Mouse (Mus musculus): ENCODE measurements around the gene Cradd. TPM values are rescaled to one million over a fixed set of nuclear protein-coding genes. Genes with fewer than 3 reads are reported as not detected.

Cradd gene
- polyA plus RNA-seq, 1 experiment from 2014 or later, result 10.1 TPM

GRCm38 (mm10) chr10:95223211-95223610 lies 100.7 kb downstream of the Cradd start:
- WGBS, result 77% methylated on average over 16 of the region's 16 CpGs
- H3K9me3 ChIP-seq, result no peaks in the 10 kb centered on the region

GRCm38 (mm10) chr10:95221914-95222313 lies 102.0 kb downstream of the Cradd start:
- Histone ChIP-seq H3K4me1 (no peaks in the 10 kb centered on the region), H3K9me3 (no peaks in the 10 kb centered on the region), H3K36me3 (replicated peaks) (no peaks in the 10 kb centered on the region), H3K27me3 (replicated peaks) (no peaks in the 10 kb centered on the region), H3K4me3 (no peak overlapping the region), H3K27ac (no peak overlapping the region), H3K4me2 (no peak overlapping the region), H3K9ac (no peak overlapping the region)
- WGBS, result 79% methylated on average over 9 of the region's 9 CpGs
- no peak for ATAC-seq (replicated peaks)

More at GRCm38 (mm10) chr10:95223211-95223610, 100.7 kb downstream of the Cradd start:
- no peak for ATAC-seq (replicated peaks)
- Histone ChIP-seq H3K4me2 (no peak overlapping the region), H3K4me1 (peaks cover 10% of the 10 kb centered on the region; the same call in 1 of the 2 replicates), H3K9ac (no peak overlapping the region), H3K36me3 (replicated peaks) (no peaks in the 10 kb centered on the region), H3K27me3 (replicated peaks) (no peaks in the 10 kb centered on the region), H3K4me3 (no peak overlapping the region), H3K27ac (no peak overlapping the region)

GRCm38 (mm10) chr10:95220536-95220935 lies 103.4 kb downstream of the Cradd start:
- Histone ChIP-seq H3K9me3 (no peaks in the 10 kb centered on the region), H3K9ac (no peak overlapping the region), H3K4me2 (no peak overlapping the region), H3K36me3 (replicated peaks) (no peaks in the 10 kb centered on the region), H3K4me1 (no peaks in the 10 kb centered on the region), H3K27me3 (replicated peaks) (no peaks in the 10 kb centered on the region), H3K27ac (no peak overlapping the region), H3K4me3 (no peak overlapping the region)
- no peak for ATAC-seq (replicated peaks)
- 49% methylated on average over 3 of the region's 3 CpGs for whole genome bisulfite sequencing

- no peak overlapping the region for H3K9ac ChIP-seq
- no peaks in the 10 kb centered on the region for H3K9me3 ChIP-seq
- H3K4me3 ChIP-seq, result no peak overlapping the region
- no peaks in the 10 kb centered on the region for H3K4me1 ChIP-seq
- no peak for ATAC-seq (replicated peaks)
- 90% methylated on average over 9 of the region's 9 CpGs for WGBS
- H3K36me3 ChIP-seq (replicated peaks), result no peaks in the 10 kb centered on the region
- H3K4me2 ChIP-seq, result no peak overlapping the region
- H3K27me3 ChIP-seq (replicated peaks), result no peaks in the 10 kb centered on the region
- H3K27ac ChIP-seq, result no peak overlapping the region
These were observed 105.3 kb downstream of the Cradd start for GRCm38 (mm10) chr10:95218683-95219060.

- Histone ChIP-seq H3K36me3 (replicated peaks) (no peaks in the 10 kb centered on the region), H3K9me3 (no peaks in the 10 kb centered on the region), H3K27me3 (replicated peaks) (no peaks in the 10 kb centered on the region), H3K9ac (no peak overlapping the region), H3K4me3 (no peak overlapping the region), H3K4me2 (no peak overlapping the region), H3K4me1 (no peaks in the 10 kb centered on the region), H3K27ac (no peak overlapping the region)
- ATAC-seq (replicated peaks), result no peak
- 66% methylated on average over 18 of the region's 18 CpGs for whole genome bisulfite sequencing
These were observed 105.8 kb downstream of the Cradd start for GRCm38 (mm10) chr10:95217956-95218682.

GRCm38 (mm10) chr10:95215324-95215723 lies 108.6 kb downstream of the Cradd start:
- no peaks in the 10 kb centered on the region for H3K4me1 ChIP-seq
- WGBS, result 94% methylated on average over 15 of the region's 15 CpGs
- no peak overlapping the region for H3K4me3 ChIP-seq
- no peaks in the 10 kb centered on the region for H3K9me3 ChIP-seq
- H3K9ac ChIP-seq, result no peak overlapping the region
- no peaks in the 10 kb centered on the region for H3K27me3 ChIP-seq (replicated peaks)
- no peak overlapping the region for H3K27ac ChIP-seq
- no peak overlapping the region for H3K4me2 ChIP-seq
- no peaks in the 10 kb centered on the region for H3K36me3 ChIP-seq (replicated peaks)
- ATAC-seq (replicated peaks), result no peak

GRCm38 (mm10) chr10:95213820-95214219 lies 110.1 kb downstream of the Cradd start:
- ATAC-seq (replicated peaks), result no peak
- no peak overlapping the region for H3K9ac ChIP-seq
- whole genome bisulfite sequencing, result 88% methylated on average over 9 of the region's 9 CpGs
- no peaks in the 10 kb centered on the region for H3K4me1 ChIP-seq
- H3K27me3 ChIP-seq (replicated peaks), result no peaks in the 10 kb centered on the region
- H3K9me3 ChIP-seq, result no peaks in the 10 kb centered on the region
- no peak overlapping the region for H3K27ac ChIP-seq
- H3K36me3 ChIP-seq (replicated peaks), result no peaks in the 10 kb centered on the region
- no peak overlapping the region for H3K4me2 ChIP-seq
- no peak overlapping the region for H3K4me3 ChIP-seq

GRCm38 (mm10) chr10:95213311-95213710 lies 110.6 kb downstream of the Cradd start:
- no peaks in the 10 kb centered on the region for H3K9me3 ChIP-seq

GRCm38 (mm10) chr10:95211660-95212059 lies 112.3 kb downstream of the Cradd start:
- 89% methylated on average over 8 of the region's 8 CpGs for WGBS
- H3K4me3 ChIP-seq, result no peak overlapping the region
- H3K27ac ChIP-seq, result no peak overlapping the region
- no peaks in the 10 kb centered on the region for H3K36me3 ChIP-seq (replicated peaks)
- no peaks in the 10 kb centered on the region for H3K4me1 ChIP-seq
- no peak overlapping the region for H3K9ac ChIP-seq
- no peaks in the 10 kb centered on the region for H3K9me3 ChIP-seq
- H3K27me3 ChIP-seq (replicated peaks), result no peaks in the 10 kb centered on the region
- no peak overlapping the region for H3K4me2 ChIP-seq
- no peak for ATAC-seq (replicated peaks)

More at GRCm38 (mm10) chr10:95213311-95213710, 110.6 kb downstream of the Cradd start:
- WGBS, result 94% methylated on average over 8 of the region's 8 CpGs
- no peak for ATAC-seq (replicated peaks)
- no peaks in the 10 kb centered on the region for H3K4me1 ChIP-seq
- no peaks in the 10 kb centered on the region for H3K36me3 ChIP-seq (replicated peaks)
- H3K4me3 ChIP-seq, result no peak overlapping the region
- no peak overlapping the region for H3K27ac ChIP-seq
- H3K9ac ChIP-seq, result no peak overlapping the region
- H3K4me2 ChIP-seq, result no peak overlapping the region
- H3K27me3 ChIP-seq (replicated peaks), result no peaks in the 10 kb centered on the region

- no peak overlapping the region for H3K4me2 ChIP-seq
- no peaks in the 10 kb centered on the region for H3K4me1 ChIP-seq
- no peaks in the 10 kb centered on the region for H3K36me3 ChIP-seq (replicated peaks)
- WGBS, result 76% methylated on average over 7 of the region's 7 CpGs
- no peak overlapping the region for H3K27ac ChIP-seq
- H3K9me3 ChIP-seq, result no peaks in the 10 kb centered on the region
- no peak for ATAC-seq (replicated peaks)
- H3K4me3 ChIP-seq, result no peak overlapping the region
- no peak overlapping the region for H3K9ac ChIP-seq
- no peaks in the 10 kb centered on the region for H3K27me3 ChIP-seq (replicated peaks)
These were observed 113.1 kb downstream of the Cradd start for GRCm38 (mm10) chr10:95210664-95211372.

- H3K4me1 ChIP-seq, result no peaks in the 10 kb centered on the region
- no peak overlapping the region for H3K4me3 ChIP-seq
- 71% methylated on average over 4 of the region's 4 CpGs for WGBS
- no peak overlapping the region for H3K9ac ChIP-seq
- no peak overlapping the region for H3K27ac ChIP-seq
- H3K36me3 ChIP-seq (replicated peaks), result no peaks in the 10 kb centered on the region
- ATAC-seq (replicated peaks), result no peak
- H3K9me3 ChIP-seq, result no peaks in the 10 kb centered on the region
- H3K27me3 ChIP-seq (replicated peaks), result no peaks in the 10 kb centered on the region
- H3K4me2 ChIP-seq, result no peak overlapping the region
These were observed 113.8 kb downstream of the Cradd start for GRCm38 (mm10) chr10:95210167-95210566.

GRCm38 (mm10) chr10:95207423-95207822 lies 116.5 kb downstream of the Cradd start:
- WGBS, result 86% methylated on average over 8 of the region's 8 CpGs
- H3K9me3 ChIP-seq, result no peaks in the 10 kb centered on the region
- no peak overlapping the region for H3K27ac ChIP-seq
- no peak overlapping the region for H3K9ac ChIP-seq
- no peaks in the 10 kb centered on the region for H3K27me3 ChIP-seq (replicated peaks)
- no peaks in the 10 kb centered on the region for H3K36me3 ChIP-seq (replicated peaks)
- H3K4me3 ChIP-seq, result no peak overlapping the region
- no peak overlapping the region for H3K4me2 ChIP-seq
- no peaks in the 10 kb centered on the region for H3K4me1 ChIP-seq
- no peak for ATAC-seq (replicated peaks)

GRCm38 (mm10) chr10:95201514-95201913 lies 122.4 kb downstream of the Cradd start:
- no peak overlapping the region for H3K4me3 ChIP-seq
- no peaks in the 10 kb centered on the region for H3K36me3 ChIP-seq (replicated peaks)
- H3K4me2 ChIP-seq, result no peak overlapping the region
- H3K27me3 ChIP-seq (replicated peaks), result no peaks in the 10 kb centered on the region
- ATAC-seq (replicated peaks), result no peak
- H3K9me3 ChIP-seq, result no peaks in the 10 kb centered on the region
- H3K9ac ChIP-seq, result no peak overlapping the region
- no peaks in the 10 kb centered on the region; the same call in 1 of the 2 replicates for H3K4me1 ChIP-seq
- H3K27ac ChIP-seq, result no peak overlapping the region
- WGBS, result 88% methylated on average over 8 of the region's 8 CpGs
